Mouse (Mus musculus) midbrain, embryonic 14.5 days (tissue): ENCODE results near the gene Pcbp1. TPM values are rescaled to one million over a fixed set of nuclear protein-coding genes. Genes with fewer than 3 reads are reported as not detected.

Source experiments
- ATAC-seq: fragments of 200-750 bp; cut with Nextera tagmentation; 2 replicates; pipeline ENCODE4 v1.8.0; 2017; ENCODE audit warnings: moderate number of reproducible peaks, moderate library complexity; ENCODE audit not compliant: low FRiP score, low TSS enrichment
- DNase-seq: peaks from one replicate; pipeline ENCODE4 v3.0.0-alpha.2; 2015
- H3K27ac ChIP-seq: fragments of 300-500 bp; sonication (generic); replicated peaks from 2 replicates; pipeline ENCODE4 v1.5.1; 2014; ENCODE audit warnings: mild to moderate bottlenecking, low read depth, low read length, moderate library complexity
- H3K27me3 ChIP-seq: fragments of 300-500 bp; sonication (generic); 2 replicates; pipeline ENCODE4 v1.6.1; 2014; ENCODE audit warnings: low read length, control low read depth, mixed read lengths; ENCODE audit not compliant: control insufficient read depth, insufficient read depth
- H3K36me3 ChIP-seq: fragments of 300-500 bp; sonication (generic); 2 replicates; pipeline ENCODE4 v1.6.1; 2014; ENCODE audit warnings: low read length, control low read depth; ENCODE audit not compliant: control insufficient read depth, insufficient read depth
- H3K4me1 ChIP-seq: fragments of 300-500 bp; sonication (generic); 2 replicates; pipeline ENCODE4 v1.6.1; 2014; ENCODE audit warnings: mild to moderate bottlenecking, antibody characterized with exemption, low read length, control low read depth; ENCODE audit not compliant: control insufficient read depth, insufficient read depth
- H3K4me2 ChIP-seq: fragments of 300-500 bp; sonication (generic); 2 replicates; pipeline ENCODE4 v1.6.1; 2014; ENCODE audit warnings: mild to moderate bottlenecking, low read length, moderate library complexity
- H3K4me3 ChIP-seq: fragments of 300-500 bp; sonication (generic); replicated peaks from 2 replicates; pipeline ENCODE4 v1.5.1; 2014; ENCODE audit warnings: low read depth, low read length
- H3K9ac ChIP-seq: fragments of 300-500 bp; sonication (generic); replicated peaks from 2 replicates; pipeline ENCODE4 v1.6.1; 2014; ENCODE audit warnings: mild to moderate bottlenecking, low read length, moderate library complexity
- H3K9me3 ChIP-seq: fragments of 300-500 bp; sonication (generic); 2 replicates; pipeline ENCODE4 v1.6.1; 2016; ENCODE audit warnings: low read length, control low read depth, mixed read lengths; ENCODE audit not compliant: control insufficient read depth
- WGBS: fragments of 180-500 bp; shearing (Covaris S2); extraction: QIAGEN DNeasy Blood & Tissue Kit; methylation state at CpG from one replicate; pipeline ENCODE4 v1.1.7; 2014; 5-methylcytosine and 5-hydroxymethylcytosine counted together
- polyA plus RNA-seq: library from polyadenylated mRNA; unstranded; fragments of >200 nt; fragmentation: Nextera tagmentation; extraction: Ambion mirVana; gene quantifications from 2 replicates; pipeline ENCODE4 v1.2.1, GENCODE M21; 2014

Gene Pcbp1
- polyA plus RNA-seq, 1 experiment from 2014 or later = 325 TPM

GRCm38 (mm10) chr6:86516021-86516420 lies 10.1 kb downstream of the Pcbp1 start:
- 90% methylated on average over 1 of the region's 1 CpGs for WGBS
- H3K4me3 ChIP-seq = no peak overlapping the region
- H3K9me3 ChIP-seq = no peaks in the 10 kb centered on the region
- H3K27me3 ChIP-seq = no peaks in the 10 kb centered on the region
- H3K4me1 ChIP-seq = no peaks in the 10 kb centered on the region
- no peak overlapping the region for H3K4me2 ChIP-seq
- no peak overlapping the region for H3K27ac ChIP-seq
- ATAC-seq = no peak
- DNase-seq = no peak
- peaks cover 2% of the 10 kb centered on the region; the same call in 1 of the 2 replicates for H3K36me3 ChIP-seq
- H3K9ac ChIP-seq = no peak overlapping the region

- Histone ChIP-seq H3K4me2 (no peak overlapping the region), H3K27me3 (no peaks in the 10 kb centered on the region), H3K4me3 (no peak overlapping the region), H3K4me1 (no peaks in the 10 kb centered on the region), H3K36me3 (no peaks in the 10 kb centered on the region), H3K27ac (no peak overlapping the region), H3K9ac (no peak overlapping the region), H3K9me3 (no peaks in the 10 kb centered on the region)
- DNase-seq (no peak), ATAC-seq (no peak)
- 91% methylated on average over 4 of the region's 4 CpGs for WGBS
These were observed 12.8 kb downstream of the Pcbp1 start for GRCm38 (mm10) chr6:86513296-86513695.

- no peak for DNase-seq
These were observed 15.1 kb downstream of the Pcbp1 start for GRCm38 (mm10) chr6:86510979-86511378.

GRCm38 (mm10) chr6:86509866-86510200 lies 16.3 kb downstream of the Pcbp1 start:
- no peaks in the 10 kb centered on the region for H3K9me3 ChIP-seq
- DNase-seq = no peak
- H3K4me1 ChIP-seq = no peaks in the 10 kb centered on the region
- H3K27me3 ChIP-seq = no peaks in the 10 kb centered on the region
- ATAC-seq = no peak
- H3K4me3 ChIP-seq = no peak overlapping the region
- no peak overlapping the region for H3K27ac ChIP-seq
- H3K36me3 ChIP-seq = no peaks in the 10 kb centered on the region
- no peak overlapping the region for H3K9ac ChIP-seq
- no peak overlapping the region for H3K4me2 ChIP-seq
- WGBS = 77% methylated on average over 3 of the region's 3 CpGs

More at GRCm38 (mm10) chr6:86510979-86511378, 15.1 kb downstream of the Pcbp1 start:
- H3K4me2 ChIP-seq = no peak overlapping the region
- WGBS = 81% methylated on average over 4 of the region's 4 CpGs
- no peaks in the 10 kb centered on the region for H3K4me1 ChIP-seq
- H3K9ac ChIP-seq = no peak overlapping the region
- no peak for ATAC-seq
- no peaks in the 10 kb centered on the region for H3K36me3 ChIP-seq
- H3K9me3 ChIP-seq = no peaks in the 10 kb centered on the region
- no peaks in the 10 kb centered on the region for H3K27me3 ChIP-seq
- H3K27ac ChIP-seq = no peak overlapping the region
- no peak overlapping the region for H3K4me3 ChIP-seq

GRCm38 (mm10) chr6:86509194-86509865 lies 16.8 kb downstream of the Pcbp1 start:
- Histone ChIP-seq H3K4me2 (no peak overlapping the region), H3K9me3 (no peaks in the 10 kb centered on the region), H3K4me3 (no peak overlapping the region), H3K4me1 (no peaks in the 10 kb centered on the region), H3K36me3 (no peaks in the 10 kb centered on the region), H3K27ac (no peak overlapping the region), H3K27me3 (no peaks in the 10 kb centered on the region), H3K9ac (no peak overlapping the region)
- ATAC-seq = no peak
- no peak for DNase-seq
- 88% methylated on average over 4 of the region's 4 CpGs for WGBS

- WGBS = 80% methylated on average over 3 of the region's 3 CpGs
- ATAC-seq = no peak
These were observed 17.4 kb downstream of the Pcbp1 start for GRCm38 (mm10) chr6:86508736-86509135.

GRCm38 (mm10) chr6:86507116-86507515 lies 19.0 kb downstream of the Pcbp1 start:
- Histone ChIP-seq H3K4me2 (no peak overlapping the region), H3K9me3 (no peaks in the 10 kb centered on the region), H3K9ac (no peak overlapping the region), H3K36me3 (no peaks in the 10 kb centered on the region), H3K27ac (no peak overlapping the region), H3K4me3 (no peak overlapping the region), H3K4me1 (no peaks in the 10 kb centered on the region), H3K27me3 (no peaks in the 10 kb centered on the region)
- no peak for ATAC-seq
- DNase-seq = no peak

More at GRCm38 (mm10) chr6:86508736-86509135, 17.4 kb downstream of the Pcbp1 start:
- H3K27me3 ChIP-seq = no peaks in the 10 kb centered on the region
- H3K4me1 ChIP-seq = no peaks in the 10 kb centered on the region
- no peak overlapping the region for H3K4me2 ChIP-seq
- H3K27ac ChIP-seq = no peak overlapping the region
- DNase-seq = no peak
- no peak overlapping the region for H3K9ac ChIP-seq
- H3K36me3 ChIP-seq = no peaks in the 10 kb centered on the region
- no peaks in the 10 kb centered on the region for H3K9me3 ChIP-seq
- H3K4me3 ChIP-seq = no peak overlapping the region

GRCm38 (mm10) chr6:86506309-86506708 lies 19.8 kb downstream of the Pcbp1 start:
- H3K4me2 ChIP-seq = no peak overlapping the region
- H3K9ac ChIP-seq = no peak overlapping the region
- H3K4me3 ChIP-seq = no peak overlapping the region
- H3K27me3 ChIP-seq = no peaks in the 10 kb centered on the region
- DNase-seq = no peak
- no peak overlapping the region for H3K27ac ChIP-seq
- no peaks in the 10 kb centered on the region for H3K9me3 ChIP-seq
- H3K4me1 ChIP-seq = no peaks in the 10 kb centered on the region
- no peaks in the 10 kb centered on the region for H3K36me3 ChIP-seq
- 82% methylated on average over 3 of the region's 3 CpGs for WGBS
- no peak for ATAC-seq

GRCm38 (mm10) chr6:86505671-86506070 lies 20.4 kb downstream of the Pcbp1 start:
- Histone ChIP-seq H3K4me2 (no peak overlapping the region), H3K4me3 (no peak overlapping the region), H3K27ac (no peak overlapping the region), H3K36me3 (no peaks in the 10 kb centered on the region), H3K27me3 (no peaks in the 10 kb centered on the region), H3K9me3 (no peaks in the 10 kb centered on the region), H3K4me1 (no peaks in the 10 kb centered on the region), H3K9ac (no peak overlapping the region)
- DNase-seq (no peak), ATAC-seq (no peak)
- WGBS = 78% methylated on average over 7 of the region's 7 CpGs
